Mouse (Mus musculus) forebrain, embryonic 11.5 days (tissue): ENCODE measurements around the gene Slc25a12. TPM values are rescaled to one million over a fixed set of nuclear protein-coding genes. Genes with fewer than 3 reads are reported as not detected.

ENCODE experiments used
- ATAC-seq: fragments of 200-750 bp; cut with Nextera tagmentation; replicated peaks from 2 replicates; pipeline ENCODE4 v1.8.0; 2017; ENCODE audit warnings: moderate TSS enrichment; ENCODE audit not compliant: low FRiP score
- DNase-seq: peaks from one replicate; pipeline ENCODE4 v3.0.0-alpha.2; 2017; ENCODE audit warnings: low spot score
- H3K27ac ChIP-seq: fragments of 300-500 bp; sonication (generic); 2 replicates; pipeline ENCODE4 v1.5.1; 2014; ENCODE audit warnings: low read depth, low read length
- H3K27me3 ChIP-seq: fragments of 300-500 bp; sonication (generic); 2 replicates; pipeline ENCODE4 v1.6.1; 2014; ENCODE audit warnings: mild to moderate bottlenecking, low read length, mixed read lengths; ENCODE audit not compliant: control insufficient read depth, insufficient read depth
- H3K36me3 ChIP-seq: fragments of 300-500 bp; sonication (generic); 2 replicates; pipeline ENCODE4 v1.6.1; 2014; ENCODE audit warnings: mild to moderate bottlenecking, low read length, moderate library complexity, mixed read lengths; ENCODE audit not compliant: control insufficient read depth, insufficient read depth
- H3K4me1 ChIP-seq: fragments of 300-500 bp; sonication (generic); replicated peaks from 2 replicates; pipeline ENCODE4 v1.6.1; 2014; ENCODE audit warnings: low read length, mixed read lengths; ENCODE audit not compliant: control insufficient read depth, insufficient read depth
- H3K4me2 ChIP-seq: fragments of 300-500 bp; sonication (generic); 2 replicates; pipeline ENCODE4 v1.6.1; 2014; ENCODE audit warnings: low read depth, mild to moderate bottlenecking, low read length, moderate library complexity, mixed read lengths; ENCODE audit not compliant: severe bottlenecking
- H3K4me3 ChIP-seq: fragments of 300-500 bp; sonication (generic); 2 replicates; pipeline ENCODE4 v1.5.1; 2014; ENCODE audit warnings: low read depth, low read length
- H3K9ac ChIP-seq: fragments of 300-500 bp; sonication (generic); 2 replicates; pipeline ENCODE4 v1.6.1; 2014; ENCODE audit warnings: low read length
- H3K9me3 ChIP-seq: fragments of 300-500 bp; sonication (generic); 2 replicates; pipeline ENCODE4 v1.6.1; 2016; ENCODE audit warnings: low read length, mixed read lengths; ENCODE audit not compliant: control insufficient read depth
- WGBS: fragments of 180-500 bp; shearing (Covaris S2); extraction: QIAGEN DNeasy Blood & Tissue Kit; methylation state at CpG from one replicate; pipeline ENCODE4 v1.1.7; 2014; 5-methylcytosine and 5-hydroxymethylcytosine counted together
- polyA plus RNA-seq: library from polyadenylated mRNA; unstranded; fragments of >200 nt; fragmentation: Nextera tagmentation; extraction: Ambion mirVana; gene quantifications from 2 replicates; pipeline ENCODE4 v1.2.1, GENCODE M21; 2014

The Slc25a12 gene
- polyA plus RNA-seq, 1 experiment from 2014 or later = 50.6 TPM

DNA sequence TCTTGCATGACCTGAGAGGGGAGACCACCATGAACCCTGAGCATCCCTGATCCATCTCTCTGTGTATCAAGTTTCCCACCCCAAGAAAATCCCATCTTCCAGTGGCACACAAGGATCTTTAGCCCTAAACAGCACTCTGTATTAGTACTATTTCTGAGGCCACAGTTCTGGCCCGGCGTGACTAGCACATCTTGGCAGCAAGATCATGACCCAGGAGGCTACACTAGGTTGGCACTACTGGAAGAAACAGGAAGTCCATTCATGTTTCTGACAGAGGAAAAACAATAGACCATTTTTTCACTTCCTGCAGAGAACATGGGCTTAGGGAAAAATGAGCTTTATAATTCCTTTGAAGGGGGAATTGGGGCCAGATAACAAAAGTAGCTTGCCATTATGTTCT is 39.8 kb downstream of the Slc25a12 start:
- ATAC-seq (no peak), DNase-seq (no peak)
- H3K27ac ChIP-seq = no peak overlapping the region
- H3K9me3 ChIP-seq = no peaks in the 10 kb centered on the region
- no peak overlapping the region for H3K9ac ChIP-seq
- 82% methylated on average over 2 of the region's 2 CpGs for WGBS
- no peaks in the 10 kb centered on the region for H3K27me3 ChIP-seq
- no peak overlapping the region for H3K4me2 ChIP-seq
- no peak overlapping the region for H3K4me3 ChIP-seq
- H3K4me1 ChIP-seq = no peaks in the 10 kb centered on the region
- H3K36me3 ChIP-seq = no peaks in the 10 kb centered on the region

DNA sequence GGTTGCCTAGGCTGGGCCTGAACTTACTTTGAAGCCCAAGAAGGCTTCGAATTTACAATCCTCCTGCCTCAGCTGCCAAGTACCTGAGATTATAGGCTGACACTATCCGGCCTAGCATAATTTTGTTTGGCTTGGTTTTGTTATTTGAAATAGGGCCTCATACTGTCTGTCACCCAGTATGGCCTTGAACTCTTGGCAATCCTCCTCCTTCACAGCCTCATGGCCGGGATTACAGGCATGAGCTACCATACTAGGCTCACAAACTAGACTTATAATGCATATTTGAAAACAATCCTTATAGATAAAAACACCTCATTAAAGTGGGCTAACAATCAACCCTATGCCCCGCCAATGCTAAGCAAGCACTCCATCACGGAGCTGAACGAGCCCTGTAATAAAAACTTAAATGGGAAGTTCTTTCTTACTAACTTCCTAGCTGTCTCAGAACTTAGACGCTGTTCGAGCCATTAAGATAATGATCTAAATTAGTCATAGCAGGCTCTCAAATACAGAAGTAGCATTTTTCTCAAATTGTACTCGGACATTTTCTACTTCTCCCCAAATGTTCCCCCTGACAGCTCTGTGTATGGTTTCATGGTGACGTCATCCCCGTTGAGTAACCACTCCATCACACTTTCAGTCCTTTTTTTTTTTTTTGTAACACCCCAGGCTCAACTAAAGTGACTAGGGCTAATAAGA is 40.6 kb downstream of the Slc25a12 start:
- no peak for ATAC-seq
- Histone ChIP-seq H3K27me3 (no peaks in the 10 kb centered on the region), H3K27ac (no peak overlapping the region), H3K9ac (no peak overlapping the region), H3K4me1 (no peaks in the 10 kb centered on the region), H3K9me3 (no peaks in the 10 kb centered on the region), H3K4me3 (no peak overlapping the region), H3K36me3 (no peaks in the 10 kb centered on the region), H3K4me2 (no peak overlapping the region)
- WGBS = 87% methylated on average over 11 of the region's 11 CpGs
- no peak for DNase-seq

DNA sequence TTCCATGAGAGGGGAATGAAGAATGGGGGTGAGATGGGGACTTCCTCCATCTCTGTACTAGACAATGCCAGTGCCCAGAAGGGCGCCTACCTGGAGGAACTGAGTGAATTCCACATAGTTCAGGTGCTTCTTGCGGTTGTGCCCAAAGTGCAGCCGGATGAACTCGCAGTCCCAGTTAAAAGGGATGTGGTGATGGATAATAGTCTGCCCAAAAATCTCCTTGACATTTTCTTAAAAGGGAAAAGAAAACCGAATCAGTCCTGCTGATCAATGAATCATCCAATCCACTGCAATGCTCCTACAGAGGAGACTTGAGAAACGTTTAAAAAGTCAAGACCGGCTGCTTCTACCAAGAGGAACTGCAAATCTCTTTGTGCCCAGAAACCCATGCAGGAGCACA is 43.7 kb downstream of the Slc25a12 start:
- DNase-seq (no peak), ATAC-seq (no peak)
- H3K4me1 ChIP-seq = no peaks in the 10 kb centered on the region
- no peak overlapping the region for H3K4me2 ChIP-seq
- H3K27me3 ChIP-seq = no peaks in the 10 kb centered on the region
- H3K36me3 ChIP-seq = peaks cover 3% of the 10 kb centered on the region; the same call in 1 of the 2 replicates
- no peaks in the 10 kb centered on the region for H3K9me3 ChIP-seq
- whole genome bisulfite sequencing = 89% methylated on average over 7 of the region's 7 CpGs
- no peak overlapping the region for H3K4me3 ChIP-seq
- no peak overlapping the region for H3K9ac ChIP-seq
- no peak overlapping the region for H3K27ac ChIP-seq

DNA sequence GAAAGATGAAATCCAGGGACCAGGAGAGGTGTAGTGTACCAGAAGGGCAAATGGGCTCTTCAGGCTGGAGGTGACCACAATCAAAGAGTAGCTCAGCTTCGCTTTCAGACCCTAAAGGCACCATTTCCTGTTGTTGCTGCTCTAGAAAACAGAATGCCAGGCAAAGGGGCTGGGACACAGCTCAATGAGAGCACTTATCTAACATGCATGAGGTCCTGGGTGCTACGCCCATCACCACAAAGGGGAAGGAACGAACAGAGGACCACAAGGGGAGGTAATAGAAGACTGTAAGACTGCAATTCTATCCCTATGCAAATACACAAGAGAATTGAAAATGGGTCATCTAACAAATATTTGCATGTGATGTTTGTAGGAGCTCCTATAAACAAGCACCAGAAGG is 46.1 kb downstream of the Slc25a12 start:
- ATAC-seq (no peak), DNase-seq (no peak)
- H3K4me1 ChIP-seq = no peaks in the 10 kb centered on the region
- H3K4me3 ChIP-seq = no peak overlapping the region
- no peak overlapping the region for H3K4me2 ChIP-seq
- no peak overlapping the region for H3K9ac ChIP-seq
- no peak overlapping the region for H3K27ac ChIP-seq
- H3K27me3 ChIP-seq = no peaks in the 10 kb centered on the region
- 94% methylated on average over 3 of the region's 3 CpGs for WGBS
- H3K9me3 ChIP-seq = no peaks in the 10 kb centered on the region
- peaks cover 3% of the 10 kb centered on the region; the same call in 1 of the 2 replicates for H3K36me3 ChIP-seq

DNA sequence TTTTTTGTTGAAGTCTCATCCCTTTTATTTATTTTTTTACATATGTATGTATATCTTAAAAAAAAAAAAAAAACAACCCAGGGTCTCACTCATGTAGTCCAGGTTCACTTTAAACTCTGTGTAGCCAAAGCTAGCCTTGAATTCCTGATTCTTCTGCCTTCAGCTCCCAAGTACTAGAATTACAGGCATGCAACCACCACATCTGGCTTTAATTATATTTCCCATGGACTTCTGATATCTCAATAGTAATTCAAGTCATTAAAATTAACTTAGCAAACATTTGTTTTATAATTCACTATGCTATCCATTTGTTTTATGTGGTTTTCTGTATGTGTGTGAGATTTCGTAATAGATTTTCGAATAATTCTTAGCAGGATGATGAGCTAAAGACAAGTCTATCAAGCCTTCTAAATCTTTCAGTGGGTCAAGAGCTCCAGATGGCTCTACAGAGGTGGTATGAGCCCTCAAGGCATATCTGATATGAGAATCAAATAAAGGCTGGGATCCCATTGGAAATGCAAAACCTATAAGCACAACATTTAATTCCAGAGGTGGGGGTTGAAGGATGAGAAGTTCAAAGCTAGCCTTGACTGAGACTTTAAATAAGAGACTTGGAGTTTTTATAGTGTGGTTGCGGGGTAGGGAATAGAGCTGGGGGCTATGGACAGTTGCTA is 51.3 kb downstream of the Slc25a12 start:
- DNase-seq = no peak
- Histone ChIP-seq H3K4me2 (no peak overlapping the region), H3K36me3 (peaks cover 3% of the 10 kb centered on the region; the same call in 1 of the 2 replicates), H3K4me3 (no peak overlapping the region), H3K27ac (no peak overlapping the region), H3K4me1 (no peaks in the 10 kb centered on the region), H3K9ac (no peak overlapping the region), H3K9me3 (no peaks in the 10 kb centered on the region), H3K27me3 (no peaks in the 10 kb centered on the region)
- WGBS = 88% methylated on average over 3 of the region's 3 CpGs
- no peak for ATAC-seq

DNA sequence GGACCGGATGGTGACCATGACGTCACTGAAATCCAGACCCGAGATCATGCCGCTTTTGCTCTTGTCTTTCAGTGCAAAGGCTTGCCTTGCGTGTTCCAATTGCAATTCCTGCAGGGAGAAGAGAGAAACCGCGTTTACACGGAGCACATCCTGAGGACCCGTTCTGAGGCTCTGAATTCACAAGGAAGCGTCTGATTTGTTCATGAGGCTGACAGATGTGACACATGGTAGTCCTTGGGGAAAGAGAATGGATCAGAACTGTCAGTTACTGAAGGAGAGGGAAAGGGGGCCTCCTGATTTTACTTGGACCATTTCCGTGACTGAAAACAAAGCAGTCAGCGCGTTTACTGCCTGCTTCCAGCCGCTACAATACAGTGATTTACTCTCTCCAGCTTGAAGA is 52.5 kb downstream of the Slc25a12 start:
- no peak overlapping the region for H3K9ac ChIP-seq
- no peak overlapping the region for H3K4me2 ChIP-seq
- H3K27ac ChIP-seq = no peak overlapping the region
- ATAC-seq (no peak), DNase-seq (no peak)
- no peaks in the 10 kb centered on the region for H3K27me3 ChIP-seq
- no peak overlapping the region for H3K4me3 ChIP-seq
- no peaks in the 10 kb centered on the region for H3K4me1 ChIP-seq
- H3K36me3 ChIP-seq = no peaks in the 10 kb centered on the region; the same call in 1 of the 2 replicates
- WGBS = 72% methylated on average over 14 of the region's 14 CpGs
- no peaks in the 10 kb centered on the region for H3K9me3 ChIP-seq

DNA sequence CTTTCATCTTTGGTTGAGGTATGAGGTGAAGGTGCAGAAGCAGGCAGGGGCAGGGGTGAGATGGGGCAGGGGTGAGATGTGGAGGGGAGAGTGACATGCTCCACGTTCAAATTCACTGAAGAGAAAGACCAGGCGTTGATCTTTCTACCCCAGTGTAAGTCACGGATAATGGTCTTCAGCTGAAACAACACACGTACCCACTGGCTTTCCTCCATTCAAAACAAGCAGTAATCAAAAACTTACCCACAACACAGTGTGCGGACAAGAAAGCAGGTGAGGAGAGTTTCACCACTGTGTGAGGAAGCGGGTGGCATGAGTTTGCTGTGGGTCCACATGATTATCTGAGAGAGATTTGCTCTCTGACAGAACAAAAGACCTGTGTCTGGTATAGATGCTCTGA is 53.5 kb downstream of the Slc25a12 start:
- ATAC-seq = no peak
- WGBS = 81% methylated on average over 6 of the region's 6 CpGs
- DNase-seq = no peak
- H3K27ac ChIP-seq = no peak overlapping the region
- no peak overlapping the region for H3K4me2 ChIP-seq
- H3K9ac ChIP-seq = no peak overlapping the region
- H3K27me3 ChIP-seq = no peaks in the 10 kb centered on the region
- no peaks in the 10 kb centered on the region; the same call in 1 of the 2 replicates for H3K36me3 ChIP-seq
- H3K4me1 ChIP-seq = no peaks in the 10 kb centered on the region
- H3K4me3 ChIP-seq = no peak overlapping the region
- H3K9me3 ChIP-seq = no peaks in the 10 kb centered on the region

DNA sequence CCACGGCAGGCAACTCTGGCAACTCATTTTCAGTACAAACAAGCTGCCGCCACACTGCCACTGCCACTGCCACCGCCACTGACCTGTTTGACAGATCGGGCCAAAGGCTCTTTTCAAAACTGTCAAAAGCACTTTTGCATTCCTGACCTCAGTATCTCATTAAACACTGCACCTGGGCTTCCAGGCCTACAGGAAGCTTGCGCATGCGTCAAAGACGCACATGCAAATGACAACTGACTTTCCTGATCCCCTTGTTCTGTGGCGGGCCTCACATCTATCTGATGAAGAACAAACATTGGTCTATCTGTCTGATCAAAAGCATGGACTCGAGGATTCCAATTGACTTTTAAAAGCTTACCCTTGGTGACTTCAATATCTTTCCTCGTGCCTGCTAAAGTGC is 55.5 kb downstream of the Slc25a12 start:
- ATAC-seq (no peak), DNase-seq (no peak)

DNA sequence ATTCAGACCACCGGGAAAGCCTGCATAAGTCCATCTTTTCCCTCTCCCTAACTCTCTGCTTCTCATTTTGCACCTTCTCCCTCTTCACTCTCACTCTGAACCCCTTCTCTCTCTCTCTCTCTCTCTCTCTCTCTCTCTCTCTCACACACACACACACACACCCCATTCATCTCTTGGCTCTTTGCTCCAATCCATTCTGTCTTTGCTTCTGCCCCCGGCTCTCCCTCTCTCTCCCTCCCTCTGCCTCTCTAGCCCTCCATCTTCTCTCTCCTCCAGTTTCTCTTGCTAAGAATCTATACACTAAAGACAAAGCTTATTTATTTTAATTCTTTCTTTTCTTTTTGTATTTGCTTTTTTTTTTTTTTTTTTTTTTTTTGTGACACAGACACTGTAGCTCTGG is 57.8 kb downstream of the Slc25a12 start:
- no peak overlapping the region for H3K4me2 ChIP-seq
- no peak overlapping the region for H3K27ac ChIP-seq
- H3K36me3 ChIP-seq = no peaks in the 10 kb centered on the region; the same call in 1 of the 2 replicates
- H3K9me3 ChIP-seq = no peaks in the 10 kb centered on the region
- no peaks in the 10 kb centered on the region for H3K27me3 ChIP-seq
- no peak for ATAC-seq
- H3K4me3 ChIP-seq = no peak overlapping the region
- no peak for DNase-seq
- H3K9ac ChIP-seq = no peak overlapping the region
- whole genome bisulfite sequencing = 60% methylated on average over 2 of the region's 2 CpGs
- H3K4me1 ChIP-seq = no peaks in the 10 kb centered on the region

More for the DNA sequence above, 55.5 kb downstream of the Slc25a12 start:
- Histone ChIP-seq H3K4me2 (no peak overlapping the region), H3K27me3 (no peaks in the 10 kb centered on the region), H3K9ac (no peak overlapping the region), H3K9me3 (no peaks in the 10 kb centered on the region), H3K27ac (no peak overlapping the region), H3K36me3 (no peaks in the 10 kb centered on the region; the same call in 1 of the 2 replicates), H3K4me1 (no peaks in the 10 kb centered on the region), H3K4me3 (no peak overlapping the region)
- WGBS = 72% methylated on average over 10 of the region's 10 CpGs
